Mouse (Mus musculus): Measurements from ENCODE around the gene Slc23a2.

The Slc23a2 gene

DNA sequence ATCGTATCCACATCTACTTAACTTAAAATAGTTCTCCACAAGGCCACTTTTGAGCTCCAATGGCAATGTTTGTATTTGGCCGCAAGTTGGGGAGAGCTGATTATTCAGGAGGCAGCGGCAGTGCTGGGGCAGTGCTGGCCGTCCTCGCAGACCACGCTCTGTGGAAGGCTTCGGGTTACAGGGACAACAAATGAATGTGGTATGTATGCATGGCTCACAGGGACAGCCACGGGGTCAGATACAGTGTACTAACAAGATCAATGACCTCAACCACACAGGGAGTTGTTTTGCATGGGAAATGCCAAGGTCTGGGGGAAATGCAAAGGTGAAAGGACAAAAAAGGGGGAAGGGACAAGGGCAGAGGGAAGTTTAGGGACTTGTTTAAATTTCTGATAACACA, 41.6 kb downstream of the Slc23a2 start:
- in situ Hi-C loops (cut with MboI; ENCODE audit: low sequenced_read_pairs): no loop called here

- in situ Hi-C loops (cut with MboI; ENCODE audit: low sequenced_read_pairs): no loop called here
These were observed 42.3 kb downstream of the Slc23a2 start for GRCm38 (mm10) chr2:132102505-132103130.

DNA sequence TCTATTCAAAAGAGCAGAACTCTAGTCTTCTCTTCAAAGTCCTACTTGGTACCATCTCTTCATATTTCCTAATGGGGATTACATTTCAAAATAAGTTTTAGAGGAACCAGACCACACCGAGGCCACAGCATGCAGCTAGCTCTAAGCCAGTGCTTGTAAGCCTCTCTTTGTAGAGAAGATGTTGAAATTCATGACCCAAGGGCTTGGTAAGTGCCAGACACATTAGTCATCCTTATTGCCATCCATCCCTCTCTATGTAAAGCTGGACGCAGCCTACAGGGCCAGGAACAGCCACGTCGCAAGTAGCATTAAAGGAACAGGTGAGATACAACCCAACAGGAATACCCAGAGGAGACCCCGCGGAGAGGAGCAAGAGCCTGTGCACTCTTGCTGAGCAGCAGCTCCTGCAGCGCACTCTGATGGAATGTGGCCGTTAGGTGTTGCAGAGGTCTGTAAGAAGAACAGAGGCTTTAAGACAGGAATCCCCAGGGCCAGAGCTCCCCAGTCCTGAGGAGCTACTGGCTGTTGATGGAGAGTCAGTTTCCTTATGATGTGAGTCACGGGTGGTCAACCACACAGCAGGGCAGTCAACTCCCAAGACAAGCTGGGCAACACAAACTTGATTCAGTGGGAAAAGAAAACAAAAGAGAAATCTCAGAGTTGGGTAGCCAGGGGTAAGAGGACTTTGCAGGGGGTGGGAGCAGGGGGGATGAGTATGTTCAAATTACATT, 45.8 kb downstream of the Slc23a2 start:
- in situ Hi-C loops (cut with MboI; ENCODE audit: low sequenced_read_pairs): no loop called here

DNA sequence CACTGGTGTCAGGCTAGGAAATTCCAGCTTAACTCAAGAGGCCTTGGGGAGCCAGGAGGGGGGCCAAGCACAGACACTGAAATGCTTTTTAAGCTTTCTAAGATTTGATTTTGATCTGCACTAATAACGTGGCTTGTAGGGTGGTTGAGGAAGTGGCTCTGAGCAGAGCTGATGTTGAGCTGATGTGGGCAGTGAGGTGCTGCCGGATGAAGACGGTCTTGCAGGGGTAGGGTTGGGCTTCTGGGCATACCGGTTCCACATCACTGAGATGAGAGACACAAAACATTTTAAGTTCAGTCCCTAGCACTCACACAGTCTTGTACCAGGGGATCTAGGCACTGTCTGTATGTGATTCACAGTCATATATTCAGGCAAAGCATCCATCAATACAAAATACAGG, 46.5 kb downstream of the Slc23a2 start:
- in situ Hi-C loops (cut with MboI; ENCODE audit: low sequenced_read_pairs): no loop called here

GRCm38 (mm10) chr2:132096582-132096981, 48.3 kb downstream of the Slc23a2 start:
- in situ Hi-C loops (cut with MboI; ENCODE audit: low sequenced_read_pairs): no loop called here

- in situ Hi-C loops (cut with MboI; ENCODE audit: low sequenced_read_pairs): no loop called here
These were observed 49.1 kb downstream of the Slc23a2 start for GRCm38 (mm10) chr2:132095821-132096220.

GRCm38 (mm10) chr2:132094441-132095230, 50.3 kb downstream of the Slc23a2 start:
- in situ Hi-C loops (cut with MboI; ENCODE audit: low sequenced_read_pairs): no loop called here

DNA sequence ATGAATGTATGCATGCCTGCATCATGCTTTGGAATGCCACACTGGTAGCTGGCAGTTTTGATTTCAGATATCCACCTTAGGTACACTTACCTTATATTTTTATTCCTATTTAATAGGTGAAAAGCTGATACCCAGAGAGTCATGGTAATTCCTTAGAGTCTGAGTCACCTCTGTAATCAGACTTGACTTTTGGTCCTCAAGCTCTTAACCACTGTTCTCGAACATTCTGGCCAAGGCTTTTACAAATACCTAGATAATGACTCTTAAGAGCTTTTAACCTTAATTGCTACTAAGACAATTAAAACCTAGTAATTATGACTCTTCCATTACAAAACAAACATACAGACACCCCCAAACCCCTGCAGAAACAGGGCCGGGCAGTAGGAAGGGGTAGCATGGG, 51.2 kb downstream of the Slc23a2 start:
- in situ Hi-C loops (cut with MboI; ENCODE audit: low sequenced_read_pairs): no loop called here

- in situ Hi-C loops (cut with MboI; ENCODE audit: low sequenced_read_pairs): no loop called here
These were observed 51.6 kb downstream of the Slc23a2 start for GRCm38 (mm10) chr2:132093298-132093697.

DNA sequence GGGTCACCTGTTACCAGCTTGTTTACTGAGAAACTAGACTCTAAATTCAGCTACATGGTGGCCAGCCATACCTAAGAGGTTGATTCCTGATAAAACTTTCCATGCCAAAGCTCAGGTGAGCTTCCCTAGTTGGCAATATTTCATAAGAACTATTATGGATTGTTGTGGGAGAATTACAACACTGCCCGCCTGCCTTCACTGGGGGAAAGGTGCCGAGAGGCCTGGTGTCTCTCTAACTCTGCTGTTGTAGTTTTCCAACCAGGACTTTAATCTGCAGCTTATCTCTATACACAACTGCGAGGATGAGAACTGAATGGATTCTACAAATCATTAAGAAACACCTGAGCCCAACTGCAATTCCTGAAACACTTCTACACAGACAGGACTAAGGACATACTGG, 52.2 kb downstream of the Slc23a2 start:
- in situ Hi-C loops (cut with MboI; ENCODE audit: low sequenced_read_pairs): no loop called here

DNA sequence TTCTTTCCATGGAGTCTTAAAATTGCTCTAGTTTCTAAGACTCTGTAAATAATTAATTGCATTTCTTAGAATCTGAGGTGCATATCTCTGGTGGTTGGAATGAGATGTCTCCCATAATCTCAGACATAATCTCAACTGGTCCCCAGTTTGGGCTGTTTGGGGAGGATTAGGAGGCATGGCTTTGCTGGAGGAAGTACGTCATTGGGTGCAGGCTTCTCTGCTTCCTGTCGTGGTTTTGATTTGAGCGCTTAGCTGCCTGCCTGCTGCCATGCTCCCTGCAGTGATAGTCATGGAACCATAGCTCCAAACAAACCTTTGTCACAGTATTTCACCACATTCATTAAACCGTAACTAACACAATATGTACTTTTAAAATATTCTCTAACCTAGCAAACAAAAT, 53.2 kb downstream of the Slc23a2 start:
- in situ Hi-C loops (cut with MboI; ENCODE audit: low sequenced_read_pairs): no loop called here

DNA sequence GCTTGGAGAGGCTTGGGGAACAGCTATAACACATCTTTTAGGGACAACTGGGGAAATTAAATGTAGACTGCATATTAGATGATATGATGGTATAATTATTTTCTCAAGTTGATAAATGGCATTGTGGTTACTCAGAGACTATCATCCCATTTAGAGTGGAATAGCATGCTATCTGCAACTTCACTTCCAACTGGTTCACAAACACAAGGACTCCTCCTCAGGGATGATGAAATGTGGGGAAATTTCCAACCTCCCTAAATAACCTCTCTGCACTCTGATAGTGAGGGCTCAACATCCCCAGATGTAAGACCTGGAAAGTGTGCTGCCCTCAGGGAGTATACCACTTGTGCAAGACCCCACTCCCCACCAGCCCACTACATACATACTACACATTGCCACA, 60.1 kb downstream of the Slc23a2 start:
- in situ Hi-C loops (cut with MboI; ENCODE audit: low sequenced_read_pairs): no loop called here

DNA sequence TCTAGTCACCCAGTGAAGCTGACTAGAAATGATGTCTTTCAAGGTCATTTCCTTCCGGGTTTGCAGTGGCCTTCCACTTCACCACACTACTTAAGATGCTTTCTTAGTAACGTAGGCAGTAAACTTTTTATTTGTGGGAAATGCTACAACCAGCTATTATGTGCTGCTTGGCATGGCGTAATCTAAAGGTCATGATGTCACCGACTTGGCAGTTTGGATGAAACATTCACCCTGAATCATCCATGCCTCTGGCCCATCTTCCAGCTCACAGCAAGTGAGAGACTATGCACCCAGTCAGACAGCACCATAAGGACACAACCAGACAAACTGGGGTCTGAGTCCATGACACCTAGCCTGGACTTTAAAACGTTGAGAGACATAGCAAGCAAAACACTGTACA, 60.5 kb downstream of the Slc23a2 start:
- in situ Hi-C loops (cut with MboI; ENCODE audit: low sequenced_read_pairs): no loop called here

- in situ Hi-C loops (cut with MboI; ENCODE audit: low sequenced_read_pairs): no loop called here
These were observed 65.8 kb downstream of the Slc23a2 start for GRCm38 (mm10) chr2:132079139-132079538.

- in situ Hi-C loops (cut with MboI; ENCODE audit: low sequenced_read_pairs): no loop called here
These were observed 71.9 kb downstream of the Slc23a2 start for GRCm38 (mm10) chr2:132073052-132073451.

GRCm38 (mm10) chr2:132069985-132070735, 74.7 kb downstream of the Slc23a2 start:
- in situ Hi-C loops (cut with MboI; ENCODE audit: low sequenced_read_pairs): no loop called here

DNA sequence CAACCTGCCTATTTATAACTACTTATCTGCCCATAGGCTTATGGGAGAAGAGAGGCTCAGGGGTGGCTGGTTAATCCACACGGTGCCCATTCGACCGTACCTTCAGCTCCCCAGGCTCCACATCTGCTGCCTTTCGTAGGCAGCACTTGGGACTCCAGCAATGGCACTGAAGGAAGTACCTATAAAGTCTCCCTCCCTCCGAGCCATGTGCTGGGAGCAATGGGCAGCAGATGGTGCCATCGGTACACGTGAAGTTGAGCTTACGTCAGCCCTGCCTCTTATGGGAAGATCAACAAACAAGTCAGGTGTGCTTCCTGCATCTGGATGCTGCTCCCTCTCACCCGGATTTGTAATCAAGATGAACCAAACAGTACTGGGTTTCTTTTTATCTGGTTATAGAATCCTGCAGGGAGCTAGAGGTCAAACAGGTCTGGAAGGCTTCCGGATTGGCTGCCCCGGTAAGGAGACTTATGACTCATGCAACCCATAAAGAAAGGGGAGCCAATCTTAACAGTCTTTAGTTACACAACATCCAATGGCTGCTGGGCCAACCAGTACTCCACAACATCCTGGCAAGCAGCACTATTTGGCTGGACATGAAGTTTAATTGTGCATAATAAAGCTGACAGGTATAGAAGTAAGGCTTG, 80.6 kb downstream of the Slc23a2 start:
- in situ Hi-C loops (cut with MboI; ENCODE audit: low sequenced_read_pairs): no loop called here

- in situ Hi-C loops (cut with MboI; ENCODE audit: low sequenced_read_pairs): no loop called here
These were observed 81.1 kb downstream of the Slc23a2 start for GRCm38 (mm10) chr2:132063776-132064175.

DNA sequence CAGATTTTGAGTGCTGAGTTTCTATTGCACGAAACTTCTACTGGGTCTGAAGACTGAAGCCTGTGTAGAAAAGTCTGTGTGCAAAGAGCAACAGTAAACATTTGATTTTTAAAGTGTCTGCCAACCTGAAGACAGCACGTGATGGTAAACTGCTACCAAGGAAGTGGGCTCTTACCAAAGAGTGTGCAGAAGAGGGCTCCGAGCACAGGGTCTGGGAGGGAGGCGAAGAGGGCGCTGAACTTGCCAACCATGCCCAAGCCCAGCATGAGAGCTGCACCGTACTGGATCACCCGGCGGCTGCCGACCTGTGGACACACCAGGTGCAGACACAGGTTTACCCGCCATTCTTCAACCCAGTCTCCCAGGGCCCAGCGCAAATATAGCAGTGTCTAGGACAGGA, 83.0 kb downstream of the Slc23a2 start:
- in situ Hi-C loops (cut with MboI; ENCODE audit: low sequenced_read_pairs): no loop called here

- in situ Hi-C loops (cut with MboI; ENCODE audit: low sequenced_read_pairs): no loop called here
These were observed 85.0 kb downstream of the Slc23a2 start for GRCm38 (mm10) chr2:132059919-132060318.

DNA sequence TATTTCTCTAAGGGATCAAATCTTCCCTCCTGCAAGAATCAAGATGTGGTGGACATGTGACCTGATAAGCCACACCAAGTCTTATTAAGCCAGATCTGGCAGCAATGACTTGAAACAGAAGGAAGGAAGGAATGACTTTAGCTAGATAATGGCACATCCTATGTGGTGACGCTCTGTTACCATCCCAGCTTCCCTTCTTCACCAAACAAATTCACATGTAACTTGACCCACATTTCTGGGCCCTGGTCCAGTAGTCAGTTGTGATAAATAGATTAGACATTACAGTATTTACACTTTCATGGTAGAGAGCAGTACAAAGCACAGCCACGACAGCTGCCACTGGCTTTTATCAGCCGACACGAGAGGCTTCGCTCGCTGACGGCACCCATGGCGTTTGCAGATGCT, 89.6 kb downstream of the Slc23a2 start:
- in situ Hi-C loops (cut with MboI; ENCODE audit: low sequenced_read_pairs): no loop called here
